ENCODE assay signal across 28 mouse cellular contexts in the genomic region with DNA sequence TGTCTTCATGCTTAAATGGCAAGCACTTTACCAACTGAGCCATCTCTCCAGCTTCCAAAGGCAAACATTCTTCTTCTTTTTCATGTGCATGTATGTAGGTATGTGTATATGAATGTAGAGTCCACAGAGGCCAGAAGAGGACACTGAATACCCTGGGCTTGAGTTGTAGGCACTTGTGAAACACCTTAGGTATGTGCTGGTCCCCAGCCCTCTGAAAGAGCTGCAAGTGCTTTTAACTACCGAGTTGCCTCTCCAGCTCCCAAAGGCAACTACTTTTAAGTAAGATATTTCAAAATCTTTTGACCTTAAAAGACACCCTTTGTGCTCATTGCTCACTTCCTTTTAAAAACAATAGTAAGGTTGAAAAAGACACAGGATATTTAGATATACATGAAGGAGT.
"Had no signal": no experiment of that assay in that cellular context is flagged by ENCODE, and none has a peak within 500 bp of the region (broad histone marks: within the 10 kb centered on the region; RNA-seq: fewer than 3 reads in every experiment).

No protein-coding gene starts in this region.

- ATAC-seq: forebrain, embryonic 13.5 days; forebrain, embryonic 14.5 days; forebrain, embryonic 15.5 days; forebrain, embryonic 16.5 days; forebrain, postnatal 0 days had no signal

- H3K36me3 ChIP-seq: embryonic facial prominence, embryonic 10.5 days; embryonic facial prominence, embryonic 12.5 days; embryonic facial prominence, embryonic 13.5 days; embryonic facial prominence, embryonic 15.5 days; forebrain, embryonic 10.5 days; forebrain, embryonic 12.5 days; forebrain, embryonic 15.5 days had no signal

- H3K9me3 ChIP-seq: embryonic facial prominence, embryonic 10.5 days; embryonic facial prominence, embryonic 12.5 days; embryonic facial prominence, embryonic 13.5 days; embryonic facial prominence, embryonic 15.5 days; forebrain, embryonic 10.5 days; forebrain, embryonic 12.5 days; forebrain, embryonic 13.5 days; forebrain, embryonic 15.5 days had no signal

- H3K9ac ChIP-seq: embryonic facial prominence, embryonic 12.5 days; embryonic facial prominence, embryonic 13.5 days; embryonic facial prominence, embryonic 15.5 days; forebrain, embryonic 12.5 days; forebrain, embryonic 13.5 days; forebrain, embryonic 15.5 days; forebrain, postnatal 0 days had no signal

- H3K27ac ChIP-seq: embryonic facial prominence, embryonic 10.5 days; embryonic facial prominence, embryonic 12.5 days; embryonic facial prominence, embryonic 13.5 days; embryonic facial prominence, embryonic 15.5 days; forebrain, embryonic 10.5 days; forebrain, embryonic 12.5 days; forebrain, embryonic 13.5 days; forebrain, embryonic 15.5 days; gastrocnemius, adult 2 months; heart, adult 2 months had no signal

- H3K27me3 ChIP-seq: embryonic facial prominence, embryonic 12.5 days; embryonic facial prominence, embryonic 13.5 days; embryonic facial prominence, embryonic 15.5 days; forebrain, embryonic 13.5 days; forebrain, embryonic 15.5 days had no signal

- H3K4me3 ChIP-seq: embryonic facial prominence, embryonic 10.5 days; embryonic facial prominence, embryonic 12.5 days; embryonic facial prominence, embryonic 13.5 days; embryonic facial prominence, embryonic 15.5 days; erythroblast, embryonic 14.5 days; forebrain, embryonic 10.5 days; forebrain, embryonic 12.5 days; forebrain, embryonic 13.5 days; forebrain, embryonic 15.5 days; gastrocnemius, adult 2 months; heart, adult 2 months had no signal

- DNase-seq: cerebellum, adult 2 months; cerebellum, adult 8-10 months; cerebellum, adult 9-10 months; cerebellum, adult 9-11 months; cerebellum, postnatal 10 days; cerebellum, postnatal 14 days; cerebellum, postnatal 25 days; cerebellum, postnatal 36 days; embryo, embryonic 11 days; forebrain, postnatal 0 days; gastrocnemius, adult 2 months; gastrocnemius, postnatal 10 days; gastrocnemius, postnatal 14 days; gastrocnemius, postnatal 25 days; gastrocnemius, postnatal 36 days; heart, adult 18-20 months; heart, adult 2 months had no signal

- H3K4me1 ChIP-seq: embryonic facial prominence, embryonic 12.5 days; embryonic facial prominence, embryonic 13.5 days; embryonic facial prominence, embryonic 15.5 days had no signal

- H3K4me2 ChIP-seq: embryonic facial prominence, embryonic 12.5 days; embryonic facial prominence, embryonic 13.5 days; embryonic facial prominence, embryonic 15.5 days; forebrain, embryonic 12.5 days; forebrain, embryonic 13.5 days; forebrain, embryonic 15.5 days had no signal
